ENCODE assay signal across 28 mouse cellular contexts in genomic region chr2:146423032-146423691, GRCm38 (mm10).
DNase-seq lines count a peak whose midpoint lies in the region; ATAC-seq and TF ChIP-seq lines count a peak whose summit lies in the region.
"Had no signal": no experiment of that assay in that cellular context is flagged by ENCODE, and none has a peak within 500 bp of the region (broad histone marks: within the 10 kb centered on the region; RNA-seq: fewer than 3 reads in every experiment).

No protein-coding gene starts in this region.

- no peaks in the 10 kb centered on the region; the same call in 1 of the 2 replicates for H3K4me1 ChIP-seq in forebrain, embryonic 16.5 days (replicated peaks; ENCODE audit: control insufficient read depth, insufficient read depth, low read length)
- H3K4me1 ChIP-seq in forebrain, embryonic 12.5 days = no peaks in the 10 kb centered on the region
- no peaks in the 10 kb centered on the region; the same call in 1 of the 2 replicates for H3K4me1 ChIP-seq in liver, adult 2 months (ENCODE audit: control insufficient read depth, insufficient read depth, low read length)
- H3K4me1 ChIP-seq in liver, embryonic 12.5 days = no peaks in the 10 kb centered on the region
- H3K4me1 ChIP-seq: hindbrain, embryonic 15.5 days; intestine, embryonic 15.5 days; limb, embryonic 10.5 days; limb, embryonic 15.5 days; liver, embryonic 15.5 days; neural tube, embryonic 13.5 days had no signal

- peak; percentile 45; the same call in 1 of the 2 replicates for ATAC-seq in forebrain, embryonic 16.5 days
- ATAC-seq in forebrain, embryonic 12.5 days (ENCODE audit: low FRiP score) = no peak
- ATAC-seq in liver, embryonic 12.5 days = no peak
- ATAC-seq: intestine, embryonic 15.5 days; Patski had no signal

- 56% methylated on average over 5 of the region's 5 CpGs for WGBS in forebrain, embryonic 16.5 days
- WGBS in forebrain, embryonic 12.5 days = 91% methylated on average over 5 of the region's 5 CpGs
- 40% methylated on average over 5 of the region's 5 CpGs for WGBS in liver, adult 2 months
- WGBS in liver, embryonic 12.5 days (ENCODE audit: insufficient replicate concordance) = 79% methylated on average over 5 of the region's 5 CpGs

- no peak for TF ChIP-seq POLR2A in liver, adult 2 months (IDR thresholded peaks at IDR 0.05; ENCODE audit: extremely low read depth, insufficient read depth, low read length)

- H3K4me2 ChIP-seq in forebrain, embryonic 16.5 days (ENCODE audit: low read length) = no peak overlapping the region
- no peak overlapping the region for H3K4me2 ChIP-seq in forebrain, embryonic 12.5 days
- no peak overlapping the region for H3K4me2 ChIP-seq in liver, embryonic 12.5 days
- H3K4me2 ChIP-seq: heart, embryonic 11.5 days; hindbrain, embryonic 15.5 days; intestine, embryonic 15.5 days; limb, embryonic 15.5 days; liver, embryonic 15.5 days; lung, embryonic 14.5 days; neural tube, embryonic 13.5 days had no signal

- peak; percentile 43 for DNase-seq in adrenal gland, adult 2 months
- DNase-seq in adrenal gland, adult 8-10 months = no peak
- peak; percentile 22 for DNase-seq in liver, adult 2 months (ENCODE audit: extremely low read depth, low read depth, low spot score)
- peak; percentile 65 for DNase-seq in adipocyte (ENCODE audit: low spot score)
- DNase-seq in cerebellum, adult 9-10 months = no peak
- DNase-seq: cerebellum, adult 8-10 months; cerebellum, postnatal 36 days; gastrocnemius, adult 2 months; gastrocnemius, postnatal 36 days; heart, adult 18-20 months; heart, postnatal 4 days; kidney, adult 8-10 months; kidney, postnatal 14 days; layer of hippocampus, adult 9-11 months; lung, embryonic 14.5 days; lung, postnatal 14 days had no signal

- no peaks in the 10 kb centered on the region for H3K9me3 ChIP-seq in forebrain, embryonic 16.5 days (ENCODE audit: control insufficient read depth, low read length)
- H3K9me3 ChIP-seq in forebrain, embryonic 12.5 days = no peaks in the 10 kb centered on the region
- H3K9me3 ChIP-seq in liver, embryonic 12.5 days (replicated peaks) = no peaks in the 10 kb centered on the region
- H3K9me3 ChIP-seq: G1E; hindbrain, embryonic 15.5 days; intestine, embryonic 15.5 days; limb, embryonic 10.5 days; limb, embryonic 15.5 days; liver, embryonic 15.5 days; neural tube, embryonic 13.5 days had no signal

- no peaks in the 10 kb centered on the region for H3K27me3 ChIP-seq in forebrain, embryonic 16.5 days (replicated peaks; ENCODE audit: control insufficient read depth, insufficient read depth, low read length)
- no peaks in the 10 kb centered on the region for H3K27me3 ChIP-seq in forebrain, embryonic 12.5 days
- no peaks in the 10 kb centered on the region for H3K27me3 ChIP-seq in liver, adult 2 months (ENCODE audit: control insufficient read depth, insufficient read depth, low read length)
- H3K27me3 ChIP-seq in liver, embryonic 12.5 days (replicated peaks) = no peaks in the 10 kb centered on the region
- H3K27me3 ChIP-seq: hindbrain, embryonic 15.5 days; intestine, embryonic 15.5 days; limb, embryonic 15.5 days; liver, embryonic 15.5 days; neural tube, embryonic 13.5 days; Patski had no signal

- peaks cover 8% of the 10 kb centered on the region for H3K79me2 ChIP-seq in liver, adult 2 months (ENCODE audit: control insufficient read depth, insufficient read depth, low read length)

- no peak overlapping the region for H3K4me3 ChIP-seq in forebrain, embryonic 16.5 days (replicated peaks; ENCODE audit: low read length)
- no peak overlapping the region for H3K4me3 ChIP-seq in forebrain, embryonic 12.5 days (replicated peaks)
- H3K4me3 ChIP-seq in liver, adult 2 months (ENCODE audit: insufficient read depth, low read depth, low read length) = no peak overlapping the region
- no peak overlapping the region for H3K4me3 ChIP-seq in liver, embryonic 12.5 days
- H3K4me3 ChIP-seq: gastrocnemius, adult 2 months; hindbrain, embryonic 15.5 days; intestine, embryonic 15.5 days; limb, embryonic 10.5 days; limb, embryonic 15.5 days; liver, embryonic 15.5 days; neural tube, embryonic 13.5 days had no signal

- no peak overlapping the region for H3K27ac ChIP-seq in forebrain, embryonic 16.5 days (ENCODE audit: low read length)
- no peak overlapping the region for H3K27ac ChIP-seq in forebrain, embryonic 12.5 days
- H3K27ac ChIP-seq in liver, adult 2 months (replicated peaks; ENCODE audit: insufficient read depth, low read depth, low read length) = no peak overlapping the region
- H3K27ac ChIP-seq in liver, embryonic 12.5 days = no peak overlapping the region
- H3K27ac ChIP-seq: gastrocnemius, adult 2 months; hindbrain, embryonic 15.5 days; intestine, embryonic 15.5 days; limb, embryonic 10.5 days; limb, embryonic 15.5 days; liver, embryonic 15.5 days; neural tube, embryonic 13.5 days had no signal

- 0 out of 2 replicates have a peak, but pooled peaks cover 2% of the 10 kb centered on the region for H3K36me3 ChIP-seq in forebrain, embryonic 16.5 days (ENCODE audit: control insufficient read depth, insufficient read depth)
- peaks cover 2% of the 10 kb centered on the region; the same call in 1 of the 2 replicates for H3K36me3 ChIP-seq in forebrain, embryonic 12.5 days (replicated peaks)
- peaks cover 64% of the 10 kb centered on the region for H3K36me3 ChIP-seq in liver, adult 2 months (ENCODE audit: control insufficient read depth, insufficient read depth, low read length)
- H3K36me3 ChIP-seq in liver, embryonic 12.5 days = peaks cover 22% of the 10 kb centered on the region
- H3K36me3 ChIP-seq: intestine, embryonic 15.5 days; limb, embryonic 15.5 days had no signal

- H3K9ac ChIP-seq in forebrain, embryonic 16.5 days (replicated peaks; ENCODE audit: low read depth, low read length) = no peak overlapping the region
- H3K9ac ChIP-seq in forebrain, embryonic 12.5 days = no peak overlapping the region
- no peak overlapping the region for H3K9ac ChIP-seq in liver, adult 2 months (ENCODE audit: low read depth, low read length)
- H3K9ac ChIP-seq in liver, embryonic 12.5 days = no peak overlapping the region
- H3K9ac ChIP-seq: hindbrain, embryonic 15.5 days; intestine, embryonic 15.5 days; limb, embryonic 15.5 days; liver, embryonic 15.5 days; lung, embryonic 14.5 days; neural tube, embryonic 13.5 days had no signal

- no peak for TF ChIP-seq CTCF in liver, adult 2 months (IDR thresholded peaks at IDR 0.05; ENCODE audit: low read depth, low read length)

Comparison
In these comparisons a context has a peak if more than half of its experiments do, and no peak if none do; other contexts are left out.
1. DNase-seq: peak in adrenal gland, adult 2 months (single experiment), liver, adult 2 months (single experiment) and adipocyte (single experiment); none in adrenal gland, adult 8-10 months (single experiment) and cerebellum, adult 9-10 months (single experiment).